In genomic region chr15:79845986-79846385, GRCm38 (mm10) we compare ENCODE assay signal across 15 mouse cellular contexts. TPM values are rescaled to one million over a fixed set of nuclear protein-coding genes. Genes with fewer than 3 reads are reported as not detected.
"Had no signal": no experiment of that assay in that cellular context is flagged by ENCODE, and none has a peak within 500 bp of the region (broad histone marks: within the 10 kb centered on the region; RNA-seq: fewer than 3 reads in every experiment).

No protein-coding gene starts in this region.

- H3K4me3 ChIP-seq: layer of hippocampus, adult 2 months; liver, embryonic 13.5 days; stomach, embryonic 15.5 days had no signal

- DNase-seq: kidney, adult 18-20 months; kidney, adult 9 months; kidney, postnatal 25 days; layer of hippocampus, adult 9-11 months; liver, embryonic 13.5 days; lung, adult 2 months; lung, postnatal 14 days; midbrain, embryonic 14.5 days; right cerebral cortex, postnatal 25 days; spleen, adult 18-20 months; thymus, postnatal 36 days had no signal

- H3K27ac ChIP-seq: layer of hippocampus, adult 2 months; liver, embryonic 13.5 days; stomach, embryonic 15.5 days had no signal

- H3K9ac ChIP-seq: liver, embryonic 13.5 days; stomach, embryonic 15.5 days had no signal

- H3K9me3 ChIP-seq: stomach, embryonic 15.5 days had no signal

- H3K27me3 ChIP-seq: stomach, embryonic 15.5 days had no signal

- H3K4me1 ChIP-seq: liver, embryonic 13.5 days had no signal

- H3K36me3 ChIP-seq: liver, embryonic 13.5 days; stomach, embryonic 15.5 days had no signal

RNA-seq across cellular contexts. Expression of gene Npcd, which starts 11.9 kb away (rescaled TPM):
- total RNA-seq: liver, adult 2 months; megakaryocyte-erythroid progenitor cell, adult 5-6 weeks had no signal

RNA-seq across cellular contexts. Expression of gene Nptxr, which starts 41.4 kb away (rescaled TPM):
- total RNA-seq: megakaryocyte-erythroid progenitor cell, adult 5-6 weeks had no signal
